In genomic region chr2:65981965-65982364, GRCm38 (mm10) we compare ENCODE assay signal across 17 mouse cellular contexts.
DNase-seq lines count a peak whose midpoint lies in the region; ATAC-seq and TF ChIP-seq lines count a peak whose summit lies in the region.
"Had no signal": no experiment of that assay in that cellular context is flagged by ENCODE, and none has a peak within 500 bp of the region (broad histone marks: within the 10 kb centered on the region; RNA-seq: fewer than 3 reads in every experiment).

No protein-coding gene starts in this region.

- H3K4me1 ChIP-seq in heart, embryonic 10.5 days: peaks cover 6% of the 10 kb centered on the region
- H3K4me1 ChIP-seq in forebrain, embryonic 15.5 days: peaks cover 24% of the 10 kb centered on the region
- no peaks in the 10 kb centered on the region for H3K4me1 ChIP-seq in lung, embryonic 14.5 days (ENCODE audit: insufficient read depth)
- H3K4me1 ChIP-seq: megakaryocyte, embryonic 14.5 days had no signal

- peak; percentile 76 for DNase-seq in heart, embryonic 10.5 days (ENCODE audit: low spot score)
- no peak for DNase-seq in heart, adult 9 months (ENCODE audit: low spot score in 2 of 2)
- DNase-seq in MN1 (ENCODE audit: low spot score): peak; percentile 21
- peak; percentile 42 for DNase-seq in lung, embryonic 14.5 days
- no peak for DNase-seq in T-cell, adult 2 months (ENCODE audit: low spot score)
- DNase-seq in spleen, postnatal 14 days (ENCODE audit: low spot score in 2 of 2): no peak
- DNase-seq: B cell, adult 2 months; cerebellum, adult 9-10 months; gastrocnemius, adult 2 months; heart, postnatal 10 days; liver had no signal

- ATAC-seq in forebrain, embryonic 15.5 days (replicated peaks): peak; percentile 38; the same call in 1 of the 2 replicates
- ATAC-seq in lung, embryonic 14.5 days (ENCODE audit: insufficient read depth): peak; percentile 86
- no peak for ATAC-seq in activated CD4-positive, CD25-positive, alpha-beta regulatory T cell, adult 4 months
- ATAC-seq: intestine, embryonic 16.5 days had no signal

- WGBS in heart, embryonic 10.5 days: 48% methylated on average over 4 of the region's 4 CpGs
- WGBS in forebrain, embryonic 15.5 days: 44% methylated on average over 4 of the region's 4 CpGs
- 44% methylated on average over 4 of the region's 4 CpGs for WGBS in lung, embryonic 14.5 days

- no peaks in the 10 kb centered on the region for H3K9me3 ChIP-seq in heart, embryonic 10.5 days
- H3K9me3 ChIP-seq in forebrain, embryonic 15.5 days: no peaks in the 10 kb centered on the region
- no peaks in the 10 kb centered on the region for H3K9me3 ChIP-seq in lung, embryonic 14.5 days (ENCODE audit: low read depth, low read length)

- H3K27me3 ChIP-seq in heart, embryonic 10.5 days (ENCODE audit: insufficient read depth, poor library complexity, severe bottlenecking): peaks cover 75% of the 10 kb centered on the region
- H3K27me3 ChIP-seq in forebrain, embryonic 15.5 days: no peaks in the 10 kb centered on the region
- no peaks in the 10 kb centered on the region for H3K27me3 ChIP-seq in lung, embryonic 14.5 days (ENCODE audit: insufficient read depth, low read length)
- H3K27me3 ChIP-seq: megakaryocyte, embryonic 14.5 days had no signal

- H3K4me3 ChIP-seq in heart, embryonic 10.5 days: no peak overlapping the region
- H3K4me3 ChIP-seq in forebrain, embryonic 15.5 days: no peak overlapping the region
- no peak overlapping the region for H3K4me3 ChIP-seq in lung, embryonic 14.5 days (ENCODE audit: low read depth, low read length)
- H3K4me3 ChIP-seq: gastrocnemius, adult 2 months; megakaryocyte, embryonic 14.5 days had no signal

- H3K4me2 ChIP-seq in forebrain, embryonic 15.5 days (replicated peaks): no peak overlapping the region
- no peak overlapping the region for H3K4me2 ChIP-seq in lung, embryonic 14.5 days

- no peak overlapping the region for H3K9ac ChIP-seq in forebrain, embryonic 15.5 days (replicated peaks)
- no peak overlapping the region for H3K9ac ChIP-seq in lung, embryonic 14.5 days

- no peak for TF ChIP-seq CTCF in lung, embryonic 14.5 days (IDR thresholded peaks at IDR 0.05; ENCODE audit: low read depth)

- no peaks in the 10 kb centered on the region for H3K36me3 ChIP-seq in heart, embryonic 10.5 days
- no peaks in the 10 kb centered on the region for H3K36me3 ChIP-seq in forebrain, embryonic 15.5 days
- no peaks in the 10 kb centered on the region for H3K36me3 ChIP-seq in lung, embryonic 14.5 days (ENCODE audit: insufficient read depth)
- H3K36me3 ChIP-seq: G1E had no signal

- no peak overlapping the region for H3K27ac ChIP-seq in heart, embryonic 10.5 days
- peak overlapping the region; percentile 39; the same call in 1 of the 2 replicates for H3K27ac ChIP-seq in forebrain, embryonic 15.5 days (replicated peaks)
- no peak overlapping the region for H3K27ac ChIP-seq in lung, embryonic 14.5 days (ENCODE audit: low read depth)
- H3K27ac ChIP-seq: gastrocnemius, adult 2 months; stomach, postnatal 0 days had no signal

Comparison
In these comparisons a context has a peak if more than half of its experiments do, and no peak if none do; other contexts are left out.
1. DNase-seq: peak in heart, embryonic 10.5 days (single experiment), MN1 (single experiment) and lung, embryonic 14.5 days (single experiment); none in heart, adult 9 months (0 of 2), T-cell, adult 2 months (single experiment) and spleen, postnatal 14 days (0 of 2).